7 mouse cellular contexts compared by ENCODE assay signal in the genomic region with DNA sequence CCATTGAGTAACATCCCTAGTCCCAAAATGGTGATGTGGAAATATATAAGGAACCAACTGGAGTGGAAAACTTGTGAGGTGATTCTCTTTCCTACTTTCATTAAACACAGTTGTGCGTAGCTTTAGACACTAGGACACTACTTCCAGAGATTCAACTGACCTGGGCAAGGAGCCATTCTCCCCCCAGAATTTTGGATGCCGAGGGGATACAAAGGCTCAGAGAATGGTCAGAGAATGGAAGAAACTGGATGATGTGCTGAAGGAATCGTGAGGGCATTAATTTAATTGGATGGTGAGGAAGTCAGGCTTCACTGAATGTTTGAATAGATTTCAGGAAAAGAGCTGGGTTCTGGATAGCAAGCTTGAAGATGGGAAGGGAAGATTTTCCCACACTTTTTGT. TPM values are rescaled to one million over a fixed set of nuclear protein-coding genes. Genes with fewer than 3 reads are reported as not detected.
DNase-seq lines count a peak whose midpoint lies in the region; ATAC-seq and TF ChIP-seq lines count a peak whose summit lies in the region.

No protein-coding gene starts in this region.

- ATAC-seq in embryonic facial prominence, embryonic 12.5 days (ENCODE audit: insufficient number of reproducible peaks, insufficient read depth, low FRiP score, low TSS enrichment): no peak
- ATAC-seq in intestine, embryonic 15.5 days: no peak
- ATAC-seq in neural tube, embryonic 12.5 days (ENCODE audit: low FRiP score, low read depth): no peak

- TF ChIP-seq CTCF in layer of hippocampus, adult 2 months (conservative IDR thresholded peaks at IDR 0.05): no peak

- H3K27ac ChIP-seq in layer of hippocampus, adult 2 months: peak overlapping the region; percentile 98
- H3K27ac ChIP-seq in embryonic facial prominence, embryonic 12.5 days: peak overlapping the region; percentile 99
- H3K27ac ChIP-seq in intestine, embryonic 15.5 days: peak overlapping the region; percentile 100
- H3K27ac ChIP-seq in neural tube, embryonic 12.5 days: peak overlapping the region; percentile 99

- 23% methylated on average over 3 of the region's 3 CpGs for WGBS in embryonic facial prominence, embryonic 12.5 days
- WGBS in intestine, embryonic 15.5 days: 33% methylated on average over 3 of the region's 3 CpGs
- WGBS in neural tube, embryonic 12.5 days: 30% methylated on average over 3 of the region's 3 CpGs

- H3K36me3 ChIP-seq in embryonic facial prominence, embryonic 12.5 days: no peaks in the 10 kb centered on the region
- H3K36me3 ChIP-seq in intestine, embryonic 15.5 days: no peaks in the 10 kb centered on the region
- no peaks in the 10 kb centered on the region for H3K36me3 ChIP-seq in neural tube, embryonic 12.5 days

- H3K9ac ChIP-seq in embryonic facial prominence, embryonic 12.5 days: peak overlapping the region; percentile 99
- peak overlapping the region; percentile 97 for H3K9ac ChIP-seq in intestine, embryonic 15.5 days
- H3K9ac ChIP-seq in neural tube, embryonic 12.5 days: peak overlapping the region; percentile 96

- H3K9me3 ChIP-seq in embryonic facial prominence, embryonic 12.5 days: no peaks in the 10 kb centered on the region
- no peaks in the 10 kb centered on the region for H3K9me3 ChIP-seq in intestine, embryonic 15.5 days
- H3K9me3 ChIP-seq in neural tube, embryonic 12.5 days: no peaks in the 10 kb centered on the region

- no peaks in the 10 kb centered on the region for H3K27me3 ChIP-seq in embryonic facial prominence, embryonic 12.5 days
- no peaks in the 10 kb centered on the region for H3K27me3 ChIP-seq in intestine, embryonic 15.5 days (replicated peaks)
- H3K27me3 ChIP-seq in neural tube, embryonic 12.5 days (replicated peaks): no peaks in the 10 kb centered on the region

- H3K4me2 ChIP-seq in embryonic facial prominence, embryonic 12.5 days (replicated peaks): peak overlapping the region; percentile 64
- H3K4me2 ChIP-seq in intestine, embryonic 15.5 days (replicated peaks): peak overlapping the region; percentile 62
- H3K4me2 ChIP-seq in neural tube, embryonic 12.5 days (replicated peaks): peak overlapping the region; percentile 78

- DNase-seq in layer of hippocampus, adult 2 months (ENCODE audit: low spot score in 2 of 2): no peak
- no peak for DNase-seq in layer of hippocampus, adult 18-20 months (ENCODE audit: low spot score in 2 of 2)
- no peak for DNase-seq in yolk sac, embryonic 10.5 days (ENCODE audit: low spot score)
- DNase-seq in adrenal gland, postnatal 36 days: no peak

- H3K4me1 ChIP-seq in embryonic facial prominence, embryonic 12.5 days: peaks cover 16% of the 10 kb centered on the region
- 0 out of 2 replicates have a peak, but pooled peaks cover 17% of the 10 kb centered on the region for H3K4me1 ChIP-seq in intestine, embryonic 15.5 days (replicated peaks)
- H3K4me1 ChIP-seq in neural tube, embryonic 12.5 days: peaks cover 15% of the 10 kb centered on the region

- peak overlapping the region; percentile 69 for H3K4me3 ChIP-seq in layer of hippocampus, adult 2 months
- peak overlapping the region; percentile 71 for H3K4me3 ChIP-seq in embryonic facial prominence, embryonic 12.5 days
- H3K4me3 ChIP-seq in intestine, embryonic 15.5 days (replicated peaks): peak overlapping the region; percentile 98
- H3K4me3 ChIP-seq in neural tube, embryonic 12.5 days: peak overlapping the region; percentile 98

RNA-seq across cellular contexts. Expression of a gene that starts 1.5 kb away (rescaled TPM):
- 10 to 100 TPM; 88.6 to 92.3 TPM for total RNA-seq in layer of hippocampus, adult 2 months (2021)
- total RNA-seq in layer of hippocampus, adult 18-20 months (2021): 10 to 100 TPM; 82.1 to 88.0 TPM
- 29.7 and 34.0 TPM in 2 replicates for polyA plus RNA-seq in embryonic facial prominence, embryonic 12.5 days (2016; fragmentation: Nextera tagmentation; extraction: Ambion mirVana)
- polyA plus RNA-seq in intestine, embryonic 15.5 days (2015; fragmentation: Nextera tagmentation; extraction: Ambion mirVana): 18.3 and 19.3 TPM in 2 replicates
- polyA plus RNA-seq in neural tube, embryonic 12.5 days (2016; fragmentation: Nextera tagmentation; extraction: Ambion mirVana): 30.4 and 31.4 TPM in 2 replicates
- total RNA-seq in adrenal gland, postnatal 36 days (2021): 10 to 100 TPM; 35.3 to 41.5 TPM
